Mouse (Mus musculus) erythroblast, embryonic 14.5 days (primary cell): ENCODE results near the gene Hormad2.

ENCODE experiments used
- GATA1 ChIP-seq: IDR thresholded peaks from 2 replicates; pipeline ENCODE4 v1.6.1; 2012; ENCODE audit warnings: low read length, inconsistent platforms, mixed read lengths
- TAL1 ChIP-seq: IDR thresholded peaks from 3 replicates; pipeline ENCODE4 v1.6.1; 2012; ENCODE audit warnings: low read length, inconsistent platforms, mixed read lengths

DNA sequence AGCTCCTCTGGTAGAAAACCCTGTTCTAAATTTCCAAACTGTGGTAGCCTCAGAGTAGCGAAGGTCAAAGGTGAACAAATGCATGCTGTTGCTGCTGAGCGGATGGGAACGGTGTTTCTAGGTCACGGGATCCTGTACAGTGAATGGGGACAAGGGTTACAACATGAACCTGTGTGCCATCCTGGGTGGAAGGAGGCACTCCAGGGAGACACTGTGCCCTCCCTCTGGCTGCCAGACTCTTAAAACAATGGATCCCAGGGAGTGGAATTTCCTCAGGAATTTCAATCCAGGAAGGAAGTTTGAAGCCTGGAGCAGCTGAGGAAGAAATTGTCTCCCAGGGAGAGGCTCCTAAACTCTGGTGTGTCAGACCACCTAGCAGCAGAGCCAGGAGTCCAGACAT lies 25.3 kb upstream of the Hormad2 start:
- TF ChIP-seq TAL1, result no peak
- TF ChIP-seq GATA1, result no peak
